Mouse (Mus musculus) Patski (cell line): ENCODE measurements around the gene Adcy9. TPM values are rescaled to one million over a fixed set of nuclear protein-coding genes. Genes with fewer than 3 reads are reported as not detected.

Source experiments
- ATAC-seq: fragments of 100-300 bp; one replicate; pipeline ENCODE4 v1.8.0; 2021
- CTCF ChIA-PET: fragments of 350-600 bp; sonication (Branson Sonifier 250); formaldehyde crosslinking; loops from one replicate; lab custom pipeline; 2022; ENCODE audit warnings: inconsistent platforms; lab: Charles Lee
- POLR2A ChIA-PET: fragments of 350-600 bp; sonication (Branson Sonifier 250); formaldehyde crosslinking; loops from one replicate; lab custom pipeline; 2022; ENCODE audit warnings: antibody characterized with exemption, inconsistent platforms; lab: Charles Lee
- DNase-seq: peaks from one replicate; pipeline ENCODE4 v3.0.0-alpha.2; 2011; ENCODE audit warnings: low read depth, low spot score
- H3K27me3 ChIP-seq: fragments of 371-371 bp; one replicate; pipeline ENCODE4 v1.5.1; 2021
- CTCF ChIP-seq: fragments of 100-300 bp; IDR thresholded peaks from one replicate; pipeline ENCODE4 v1.5.1; 2021
- in situ Hi-C: fragments of 300-500 bp; cut with MboI; formaldehyde crosslinking; loops from 3 replicates; pipeline ENCODE4 v1.11.1; 2018; ENCODE audit warnings: low pct_unique_long_range_greater_than_20kb, mixed read lengths
- polyA plus RNA-seq: library from polyadenylated mRNA; unstranded; gene quantifications from one replicate; pipeline ENCODE4 v1.2.3, GENCODE M21; 2021

Gene Adcy9
- polyA plus RNA-seq, 1 experiment from 2014 or later = 4.0 TPM

- ChIA-PET CTCF (interaction anchor here (1.5 kb wide), 1 partner anchor 11 kb away, joined by 4 read pairs; no protein-coding TSS in a partner anchor), POLR2A (interaction anchor here (0.7 kb wide), 1 partner anchor 201 kb away, joined by 3 read pairs; no protein-coding TSS in a partner anchor)
- no peak for ATAC-seq
- no peak for TF ChIP-seq CTCF
- no peaks in the 10 kb centered on the region for H3K27me3 ChIP-seq
- no peak for DNase-seq
- in situ Hi-C loops = loop anchor here (5.0 kb wide), 2 partner anchors 64 to 214 kb away; no protein-coding TSS in a partner anchor
Measured at GRCm38 (mm10) chr16:4280949-4281348, 139.3 kb downstream of the Adcy9 start.

GRCm38 (mm10) chr16:4279601-4280000 lies 140.7 kb downstream of the Adcy9 start:
- no peak for DNase-seq
- ChIA-PET POLR2A (no interaction called here), CTCF (interaction anchor here (1.5 to 1.8 kb wide), 2 partner anchors 10 to 12 kb away, joined by 3 to 4 read pairs; no protein-coding TSS in a partner anchor)
- no peaks in the 10 kb centered on the region for H3K27me3 ChIP-seq
- in situ Hi-C loops = no loop called here
- TF ChIP-seq CTCF = no peak
- no peak for ATAC-seq

- DNase-seq (no peak), ATAC-seq (no peak)
- no peaks in the 10 kb centered on the region for H3K27me3 ChIP-seq
- ChIA-PET POLR2A (interaction anchor here (0.6 kb wide), 1 partner anchor 17 kb away, joined by 3 read pairs; no protein-coding TSS in a partner anchor), CTCF (no interaction called here)
- TF ChIP-seq CTCF = no peak
- in situ Hi-C loops = no loop called here
Measured at GRCm38 (mm10) chr16:4276621-4277020, 143.7 kb downstream of the Adcy9 start.

GRCm38 (mm10) chr16:4276151-4276550 lies 144.1 kb downstream of the Adcy9 start:
- in situ Hi-C loops = no loop called here
- CTCF ChIA-PET = no interaction called here

GRCm38 (mm10) chr16:4273702-4274476 lies 146.4 kb downstream of the Adcy9 start:
- no peaks in the 10 kb centered on the region for H3K27me3 ChIP-seq
- POLR2A ChIA-PET = interaction anchor here (0.8 kb wide), 1 partner anchor 193 kb away, joined by 3 read pairs; no protein-coding TSS in a partner anchor
- no peak for TF ChIP-seq CTCF
- in situ Hi-C loops = no loop called here
- ATAC-seq = peak; percentile 42
- no peak for DNase-seq
- CTCF ChIA-PET = interaction anchor here (1.7 kb wide), 1 partner anchor 12 kb away, joined by 6 read pairs; no protein-coding TSS in a partner anchor

More at GRCm38 (mm10) chr16:4276151-4276550, 144.1 kb downstream of the Adcy9 start:
- TF ChIP-seq CTCF = no peak
- ATAC-seq (peak; percentile 19), DNase-seq (no peak)
- no peaks in the 10 kb centered on the region for H3K27me3 ChIP-seq
- POLR2A ChIA-PET = interaction anchor here (0.6 kb wide), 1 partner anchor 16 kb away, joined by 3 read pairs; no protein-coding TSS in a partner anchor

GRCm38 (mm10) chr16:4272254-4272653 lies 148.0 kb downstream of the Adcy9 start:
- DNase-seq (no peak), ATAC-seq (no peak)
- TF ChIP-seq CTCF = no peak
- ChIA-PET CTCF (no interaction called here), POLR2A (no interaction called here)
- no peaks in the 10 kb centered on the region for H3K27me3 ChIP-seq
- in situ Hi-C loops = no loop called here

- DNase-seq (peak; percentile 77), ATAC-seq (peak; percentile 70)
- TF ChIP-seq CTCF = no peak
- in situ Hi-C loops = no loop called here
- ChIA-PET POLR2A (no interaction called here), CTCF (interaction anchor here (1.0 kb wide), 1 partner anchor 194 kb away, joined by 3 read pairs; no protein-coding TSS in a partner anchor)
- H3K27me3 ChIP-seq = no peaks in the 10 kb centered on the region
Measured at GRCm38 (mm10) chr16:4270911-4271310, 149.4 kb downstream of the Adcy9 start.

- ChIA-PET POLR2A (no interaction called here), CTCF (interaction anchor here (1.1 kb wide), 1 partner anchor 11 kb away, joined by 3 read pairs; no protein-coding TSS in a partner anchor)
- ATAC-seq = no peak
Measured at GRCm38 (mm10) chr16:4267857-4268666, 152.2 kb downstream of the Adcy9 start.

GRCm38 (mm10) chr16:4267453-4267852 lies 152.8 kb downstream of the Adcy9 start:
- in situ Hi-C loops = no loop called here
- TF ChIP-seq CTCF = no peak
- ATAC-seq = no peak
- CTCF ChIA-PET = interaction anchor here (1.1 kb wide), 1 partner anchor 11 kb away, joined by 3 read pairs; no protein-coding TSS in a partner anchor
- POLR2A ChIA-PET = no interaction called here
- peaks cover 3% of the 10 kb centered on the region for H3K27me3 ChIP-seq
- DNase-seq = no peak

More at GRCm38 (mm10) chr16:4267857-4268666, 152.2 kb downstream of the Adcy9 start:
- peak; percentile 83 for TF ChIP-seq CTCF
- DNase-seq = no peak
- in situ Hi-C loops = no loop called here
- H3K27me3 ChIP-seq = peaks cover 3% of the 10 kb centered on the region

GRCm38 (mm10) chr16:4265351-4265750 lies 154.9 kb downstream of the Adcy9 start:
- CTCF ChIA-PET = no interaction called here
- no peak for TF ChIP-seq CTCF
- peaks cover 3% of the 10 kb centered on the region for H3K27me3 ChIP-seq
- in situ Hi-C loops = no loop called here
- POLR2A ChIA-PET = no interaction called here
- no peak for ATAC-seq
- no peak for DNase-seq
